Comparison of ENCODE assay signal across 9 mouse cellular contexts in genomic region chr17:69105799-69106401, GRCm38 (mm10). TPM values are rescaled to one million over a fixed set of nuclear protein-coding genes. Genes with fewer than 3 reads are reported as not detected.
DNase-seq lines count a peak whose midpoint lies in the region; ATAC-seq and TF ChIP-seq lines count a peak whose summit lies in the region.
"Had no signal": no experiment of that assay in that cellular context is flagged by ENCODE, and none has a peak within 500 bp of the region (broad histone marks: within the 10 kb centered on the region; RNA-seq: fewer than 3 reads in every experiment).

No protein-coding gene starts in this region.

- H3K4me3 ChIP-seq in forebrain, embryonic 16.5 days (replicated peaks; ENCODE audit: low read length) = no peak overlapping the region
- no peak overlapping the region for H3K4me3 ChIP-seq in intestine, embryonic 15.5 days (replicated peaks)
- no peak overlapping the region for H3K4me3 ChIP-seq in limb, embryonic 14.5 days (replicated peaks; ENCODE audit: low read length)
- H3K4me3 ChIP-seq: embryonic facial prominence, embryonic 12.5 days had no signal

- H3K4me2 ChIP-seq in forebrain, embryonic 16.5 days (ENCODE audit: low read length) = no peak overlapping the region
- H3K4me2 ChIP-seq in intestine, embryonic 15.5 days (replicated peaks) = peak overlapping the region; percentile 36
- H3K4me2 ChIP-seq in limb, embryonic 14.5 days (replicated peaks; ENCODE audit: low read depth, low read length, severe bottlenecking) = no peak overlapping the region
- H3K4me2 ChIP-seq: embryonic facial prominence, embryonic 12.5 days had no signal

- WGBS in forebrain, embryonic 16.5 days = 32% methylated on average over 5 of the region's 5 CpGs
- 26% methylated on average over 5 of the region's 5 CpGs for WGBS in intestine, embryonic 15.5 days
- 33% methylated on average over 5 of the region's 5 CpGs for WGBS in limb, embryonic 14.5 days

- DNase-seq in left cerebral cortex, adult 11 months (ENCODE audit: low spot score) = peak; percentile 43
- no peak for DNase-seq in left cerebral cortex, adult 8-10 months (ENCODE audit: low spot score in 2 of 2)
- peak; percentile 73 for DNase-seq in adrenal gland, postnatal 10 days
- peak; percentile 48 for DNase-seq in limb, embryonic 14.5 days (ENCODE audit: low spot score)
- peak; percentile 83 for DNase-seq in retina, embryonic 14.5 days (ENCODE audit: low spot score)

- H3K4me1 ChIP-seq in forebrain, embryonic 16.5 days (replicated peaks; ENCODE audit: control insufficient read depth, insufficient read depth, low read length) = no peaks in the 10 kb centered on the region
- peaks cover 3% of the 10 kb centered on the region; the same call in 1 of the 2 replicates for H3K4me1 ChIP-seq in intestine, embryonic 15.5 days (replicated peaks)
- H3K4me1 ChIP-seq in limb, embryonic 14.5 days (ENCODE audit: control insufficient read depth, insufficient read depth, low read length) = no peaks in the 10 kb centered on the region
- H3K4me1 ChIP-seq: embryonic facial prominence, embryonic 12.5 days had no signal

- no peaks in the 10 kb centered on the region for H3K36me3 ChIP-seq in forebrain, embryonic 16.5 days (ENCODE audit: control insufficient read depth, insufficient read depth)
- no peaks in the 10 kb centered on the region for H3K36me3 ChIP-seq in intestine, embryonic 15.5 days
- no peaks in the 10 kb centered on the region for H3K36me3 ChIP-seq in limb, embryonic 14.5 days (ENCODE audit: control insufficient read depth, insufficient read depth, low read length)
- H3K36me3 ChIP-seq: embryonic facial prominence, embryonic 12.5 days had no signal

- no peak for TF ChIP-seq POLR2A in limb, embryonic 14.5 days (IDR thresholded peaks at IDR 0.05; ENCODE audit: borderline replicate concordance, extremely low read depth, insufficient read depth, insufficient read length)

- no peaks in the 10 kb centered on the region for H3K27me3 ChIP-seq in forebrain, embryonic 16.5 days (replicated peaks; ENCODE audit: control insufficient read depth, insufficient read depth, low read length)
- no peaks in the 10 kb centered on the region for H3K27me3 ChIP-seq in intestine, embryonic 15.5 days (replicated peaks)
- no peaks in the 10 kb centered on the region for H3K27me3 ChIP-seq in limb, embryonic 14.5 days (ENCODE audit: control insufficient read depth, insufficient read depth, low read length)
- H3K27me3 ChIP-seq: embryonic facial prominence, embryonic 12.5 days had no signal

- peak; percentile 43; the same call in 1 of the 2 replicates for ATAC-seq in forebrain, embryonic 16.5 days
- ATAC-seq in intestine, embryonic 15.5 days = peak; percentile 8; the same call in 1 of the 2 replicates
- ATAC-seq in limb, embryonic 14.5 days (ENCODE audit: low FRiP score, low read depth) = no peak
- ATAC-seq in erythroid progenitor cell, adult 5-6 weeks (replicated peaks; ENCODE audit: low FRiP score, poor library complexity, severe bottlenecking) = no peak

- H3K27ac ChIP-seq in forebrain, embryonic 16.5 days (ENCODE audit: low read length) = no peak overlapping the region
- H3K27ac ChIP-seq in intestine, embryonic 15.5 days = no peak overlapping the region
- no peak overlapping the region for H3K27ac ChIP-seq in limb, embryonic 14.5 days (replicated peaks; ENCODE audit: low read depth, low read length)
- H3K27ac ChIP-seq: embryonic facial prominence, embryonic 12.5 days had no signal

- no peaks in the 10 kb centered on the region for H3K9me3 ChIP-seq in forebrain, embryonic 16.5 days (ENCODE audit: control insufficient read depth, low read length)
- H3K9me3 ChIP-seq in intestine, embryonic 15.5 days = no peaks in the 10 kb centered on the region
- H3K9me3 ChIP-seq in limb, embryonic 14.5 days (ENCODE audit: control insufficient read depth, low read length) = no peaks in the 10 kb centered on the region
- H3K9me3 ChIP-seq: embryonic facial prominence, embryonic 12.5 days had no signal

- no peak overlapping the region for H3K9ac ChIP-seq in forebrain, embryonic 16.5 days (replicated peaks; ENCODE audit: low read depth, low read length)
- no peak overlapping the region for H3K9ac ChIP-seq in intestine, embryonic 15.5 days
- no peak overlapping the region for H3K9ac ChIP-seq in limb, embryonic 14.5 days (ENCODE audit: low read depth, low read length, severe bottlenecking)
- H3K9ac ChIP-seq: embryonic facial prominence, embryonic 12.5 days had no signal

RNA-seq across cellular contexts. Expression of gene Epb41l3, which starts 30.4 kb away (rescaled TPM):
- 100 to 1,000 TPM; 229 to 246 (median 235) TPM for total RNA-seq in left cerebral cortex, adult 8-10 months (2022)
- 10 to 100 TPM; 17.9 to 27.0 TPM for total RNA-seq in adrenal gland, postnatal 10 days (2021)
- polyA plus RNA-seq in forebrain, embryonic 16.5 days (2015; fragmentation: Nextera tagmentation; extraction: Ambion mirVana) = 82.8 and 84.2 TPM in 2 replicates
- polyA plus RNA-seq in intestine, embryonic 15.5 days (2015; fragmentation: Nextera tagmentation; extraction: Ambion mirVana) = 118 and 131 TPM in 2 replicates
- 80.2 and 102 TPM in 2 replicates for polyA plus RNA-seq in limb, embryonic 14.5 days (2012; rRNA removed)
- 140 and 157 TPM in 2 replicates for polyA plus RNA-seq in limb, embryonic 14.5 days (2014; fragmentation: Nextera tagmentation; extraction: Ambion mirVana)
- 9.7 and 13.0 TPM in 2 replicates for total RNA-seq in erythroid progenitor cell, adult 5-6 weeks (2015; ENCODE audit: low replicate concordance)
- 4.9 and 9.9 TPM in 2 replicates for total RNA-seq in erythroid progenitor cell, adult 5-6 weeks (2017; ENCODE audit: low replicate concordance)

Comparison
In these comparisons a context has a peak if more than half of its experiments do, and no peak if none do; other contexts are left out.
1. DNase-seq: peak in left cerebral cortex, adult 11 months (single experiment), adrenal gland, postnatal 10 days (single experiment), limb, embryonic 14.5 days (single experiment) and retina, embryonic 14.5 days (single experiment); none in left cerebral cortex, adult 8-10 months (0 of 2).
2. ATAC-seq: peak in forebrain, embryonic 16.5 days (single experiment) and intestine, embryonic 15.5 days (single experiment); none in limb, embryonic 14.5 days (single experiment) and erythroid progenitor cell, adult 5-6 weeks (single experiment).
3. RNA of gene Epb41l3, which starts 30.4 kb away (total RNA-seq): 229 to 246 TPM in left cerebral cortex, adult 8-10 months; 17.9 to 27.0 TPM in adrenal gland, postnatal 10 days and 4.9 to 13.0 TPM in erythroid progenitor cell, adult 5-6 weeks; every median in the first group is over 4 times any median in the second.